In genomic region chr5:120420106-120420505, GRCm38 (mm10) we compare ENCODE assay signal across 22 mouse cellular contexts. TPM values are rescaled to one million over a fixed set of nuclear protein-coding genes. Genes with fewer than 3 reads are reported as not detected.
"Had no signal": no experiment of that assay in that cellular context is flagged by ENCODE, and none has a peak within 500 bp of the region (broad histone marks: within the 10 kb centered on the region; RNA-seq: fewer than 3 reads in every experiment).

No protein-coding gene starts in this region.

- H3K4me2 ChIP-seq: hindbrain, embryonic 14.5 days; kidney, embryonic 15.5 days; liver, embryonic 11.5 days; liver, embryonic 15.5 days; midbrain, embryonic 12.5 days; stomach, embryonic 15.5 days had no signal

- H3K27ac ChIP-seq: hindbrain, embryonic 14.5 days; kidney, embryonic 15.5 days; left cerebral cortex, adult 2 months; limb, embryonic 10.5 days; liver, embryonic 15.5 days; midbrain, embryonic 12.5 days; stomach, embryonic 15.5 days had no signal

- H3K4me3 ChIP-seq: kidney, embryonic 15.5 days; left cerebral cortex, adult 2 months; limb, embryonic 10.5 days; liver, embryonic 15.5 days; midbrain, embryonic 12.5 days; stomach, embryonic 15.5 days had no signal

- H3K9me3 ChIP-seq: kidney, embryonic 15.5 days; limb, embryonic 10.5 days; liver, embryonic 15.5 days; midbrain, embryonic 12.5 days; stomach, embryonic 15.5 days had no signal

- H3K4me1 ChIP-seq: kidney, embryonic 15.5 days; limb, embryonic 10.5 days; liver, embryonic 15.5 days; midbrain, embryonic 12.5 days; stomach, embryonic 15.5 days had no signal

- H3K36me3 ChIP-seq: kidney, embryonic 15.5 days; limb, embryonic 10.5 days; liver, embryonic 15.5 days; midbrain, embryonic 12.5 days; stomach, embryonic 15.5 days had no signal

- ATAC-seq: intestine, embryonic 16.5 days; lung, postnatal 0 days had no signal

- DNase-seq: kidney, adult 2 months; kidney, postnatal 14 days; lung, adult 2 months; lung, postnatal 36 days; thymus, adult 2 months; thymus, postnatal 25 days had no signal

- H3K9ac ChIP-seq: hindbrain, embryonic 14.5 days; kidney, embryonic 15.5 days; liver, embryonic 15.5 days; midbrain, embryonic 12.5 days; stomach, embryonic 15.5 days had no signal

RNA-seq across cellular contexts. Expression of gene Lhx5, which starts 11.4 kb away (rescaled TPM):
- total RNA-seq: left cerebral cortex, adult 2 months; megakaryocyte, adult 5-6 weeks; monocyte, adult 5-6 weeks; neutrophil, adult 5-6 weeks had no signal
- polyA plus RNA-seq: intestine, embryonic 16.5 days; kidney, adult 2 months; kidney, embryonic 15.5 days; limb, embryonic 10.5 days; liver, embryonic 15.5 days; lung, adult 2 months; lung, postnatal 0 days; spleen, adult 2 months had no signal

RNA-seq across cellular contexts. Expression of gene Sdsl, which starts 52.5 kb away (rescaled TPM):
- total RNA-seq: monocyte, adult 5-6 weeks; neutrophil, adult 5-6 weeks had no signal

RNA-seq across cellular contexts. Expression of gene Sds, which starts 56.2 kb away (rescaled TPM):
- total RNA-seq: left cerebral cortex, postnatal 14 days; megakaryocyte, adult 5-6 weeks; monocyte, adult 5-6 weeks; neutrophil, adult 5-6 weeks had no signal
- polyA plus RNA-seq: hindbrain, embryonic 14.5 days; kidney, adult 2 months; kidney, embryonic 15.5 days; large intestine, adult 2 months; limb, embryonic 10.5 days; liver, embryonic 11.5 days; lung, postnatal 0 days; midbrain, embryonic 12.5 days; spleen, adult 2 months had no signal
